Mouse (Mus musculus): ENCODE measurements around the gene Ppp1r1b.

Gene Ppp1r1b

DNA sequence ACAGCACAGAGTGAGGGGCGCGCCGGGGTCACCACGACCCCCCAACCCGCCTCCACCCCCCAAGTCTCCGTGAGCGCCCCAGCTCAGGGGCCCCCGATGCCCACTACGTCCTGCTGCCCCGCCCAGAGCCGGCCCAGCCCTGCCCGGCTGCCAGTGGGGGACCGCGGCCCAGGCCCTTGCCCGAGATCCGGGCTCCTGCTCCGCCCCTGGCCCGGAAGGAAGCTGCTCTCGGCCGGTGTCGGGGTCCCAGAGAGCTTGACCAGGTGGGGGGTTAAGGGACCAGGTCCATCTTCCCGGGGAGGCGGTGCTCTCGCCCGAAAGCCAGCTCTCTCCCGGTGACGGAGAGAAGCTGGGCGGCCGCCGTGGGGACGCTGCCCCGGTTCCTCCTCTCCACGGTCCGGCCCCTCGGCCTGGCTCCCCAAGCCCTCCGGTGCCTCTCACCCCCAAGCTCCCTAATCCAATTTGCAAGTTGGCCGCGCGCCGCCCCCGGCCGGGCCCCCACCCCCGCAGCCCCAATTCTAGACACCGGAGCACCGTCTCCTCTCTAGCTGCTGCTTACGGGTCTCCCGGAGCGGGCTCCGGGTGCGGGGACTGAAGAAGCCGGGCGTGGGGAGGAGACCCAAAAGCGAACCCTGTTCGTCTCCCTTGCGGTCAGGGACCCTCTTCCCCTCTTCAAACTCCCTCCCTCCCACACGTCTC, 19.7 kb upstream of the Ppp1r1b start:
- no peak for DNase-seq (ENCODE audit: low read depth)

DNA sequence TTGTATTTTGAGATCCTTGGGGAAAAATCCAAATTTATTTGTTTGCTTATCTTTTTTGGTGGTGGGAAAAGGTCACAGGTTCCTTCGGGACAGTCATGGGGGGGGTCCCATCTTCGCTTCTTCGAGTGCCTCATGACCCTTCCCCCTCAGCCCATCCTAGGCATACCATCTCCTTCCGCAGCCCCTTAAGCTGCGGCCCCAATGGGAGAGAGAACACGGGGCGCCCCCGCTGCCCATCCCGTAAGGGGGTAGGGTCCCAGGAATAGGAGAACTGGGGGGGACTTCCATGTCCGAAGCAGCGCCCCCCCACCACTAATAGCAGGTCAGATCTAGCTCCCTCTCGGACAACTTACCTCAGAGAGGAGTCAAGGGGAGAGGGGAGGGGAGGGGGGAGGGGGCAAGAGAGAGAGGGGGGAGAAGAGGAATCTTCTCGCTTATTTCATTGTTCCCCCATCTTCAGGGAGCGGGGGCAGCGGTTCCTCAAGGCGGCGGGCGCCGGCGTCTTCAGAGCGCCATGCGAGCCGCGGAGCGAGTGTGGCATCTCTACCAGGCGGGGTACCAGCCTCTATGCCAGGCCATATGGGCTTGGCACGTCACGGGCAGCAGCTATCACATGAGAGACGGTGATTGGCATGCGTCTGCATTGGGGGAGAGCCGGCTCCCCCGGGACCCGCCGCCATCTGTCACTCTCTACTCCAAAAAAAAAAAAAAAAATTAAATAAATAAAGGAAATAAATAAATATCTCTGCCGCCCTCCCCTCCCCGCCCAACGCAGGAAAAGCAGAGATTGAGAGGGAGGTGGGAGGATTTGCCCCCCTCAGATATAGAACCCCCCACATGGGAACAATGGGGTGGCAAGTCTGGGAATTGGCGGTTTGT, 18.9 kb upstream of the Ppp1r1b start, which contains the start of gene Neurod2:
TSS of gene Neurod2 (minus strand) at position 568 of the 879 bp plus-strand sequence.
- DNase-seq (ENCODE audit: low read depth) = no peak

DNA sequence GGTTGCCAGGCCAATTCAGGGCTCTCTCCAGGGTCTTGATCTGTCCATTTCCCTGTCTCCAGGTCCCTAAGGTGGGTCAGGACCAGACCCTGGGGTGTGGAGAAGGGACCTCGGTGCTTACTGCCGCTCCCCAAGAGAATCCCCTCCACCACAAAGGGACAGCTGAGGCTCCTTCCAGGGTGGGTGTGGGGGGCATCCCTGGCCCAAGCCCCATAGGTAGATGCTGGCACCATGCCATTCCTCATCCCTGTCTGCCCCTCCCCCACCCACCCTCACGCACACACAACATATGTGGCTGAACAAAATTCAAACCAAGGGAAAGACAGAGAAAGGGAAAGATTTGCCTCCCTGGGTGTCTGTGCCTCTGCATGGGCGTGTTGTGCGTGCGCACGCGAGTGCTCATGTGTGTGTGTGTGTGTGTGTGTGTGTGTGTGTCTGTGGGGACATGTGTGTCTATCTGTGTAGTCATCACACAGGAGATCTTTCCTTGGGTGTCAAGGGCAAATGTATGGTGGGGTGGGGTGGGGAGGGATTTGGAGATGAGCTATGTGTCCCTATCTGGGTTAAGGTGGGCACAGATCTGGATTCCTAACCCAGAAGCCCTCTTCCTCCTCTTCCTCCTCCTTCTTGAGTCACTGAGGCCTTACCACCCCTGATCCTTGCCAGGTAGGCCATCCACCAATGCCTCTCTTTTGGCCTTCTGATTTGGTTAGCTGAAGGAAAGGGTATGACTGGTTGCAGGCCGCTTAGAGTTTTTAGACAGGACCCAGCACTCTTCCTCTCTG, 18.1 kb upstream of the Ppp1r1b start:
- no peak for DNase-seq (ENCODE audit: low read depth)

DNA sequence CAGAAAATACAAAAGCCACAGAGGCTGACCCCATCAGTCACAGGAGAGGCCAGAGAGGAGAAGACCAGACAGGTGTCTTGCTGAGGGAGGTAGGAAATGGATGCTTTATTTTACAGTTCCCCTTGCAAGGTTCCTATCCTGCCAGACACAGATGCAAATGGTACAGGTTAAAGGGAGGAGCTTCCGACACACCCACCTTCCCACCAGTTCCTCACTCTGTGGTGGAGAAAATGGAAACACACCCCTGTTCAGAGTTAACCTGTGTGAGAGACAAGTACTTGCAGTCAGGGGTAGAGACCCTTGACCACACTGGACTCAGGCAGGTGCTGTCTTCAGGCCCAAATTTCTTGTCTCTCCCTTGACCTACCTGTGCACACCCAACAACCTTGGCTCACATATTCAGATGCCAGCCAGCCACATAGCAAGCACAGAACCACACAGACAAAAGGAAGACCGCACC, 17.4 kb upstream of the Ppp1r1b start:
- no peak for DNase-seq (ENCODE audit: low read depth)

DNA sequence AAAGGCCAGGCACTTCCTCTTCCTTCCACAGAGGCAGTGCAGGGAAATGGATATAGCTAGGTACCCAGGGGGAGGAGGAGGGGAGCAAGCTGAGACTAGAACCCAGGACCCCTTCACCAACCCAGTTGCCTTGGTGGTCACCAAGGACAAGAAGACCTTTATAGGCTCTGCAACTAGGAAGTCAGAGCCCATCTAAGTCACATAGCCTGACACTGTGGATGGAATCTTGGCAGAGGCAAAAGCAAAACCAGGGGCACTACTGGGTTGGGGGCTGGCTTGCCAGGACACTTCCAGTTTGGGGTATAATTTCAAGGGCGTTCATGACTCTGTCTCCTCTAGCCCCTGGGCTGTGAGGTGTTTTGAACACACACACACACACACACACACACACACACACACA, 16.8 kb upstream of the Ppp1r1b start:
- DNase-seq (ENCODE audit: low read depth) = no peak

DNA sequence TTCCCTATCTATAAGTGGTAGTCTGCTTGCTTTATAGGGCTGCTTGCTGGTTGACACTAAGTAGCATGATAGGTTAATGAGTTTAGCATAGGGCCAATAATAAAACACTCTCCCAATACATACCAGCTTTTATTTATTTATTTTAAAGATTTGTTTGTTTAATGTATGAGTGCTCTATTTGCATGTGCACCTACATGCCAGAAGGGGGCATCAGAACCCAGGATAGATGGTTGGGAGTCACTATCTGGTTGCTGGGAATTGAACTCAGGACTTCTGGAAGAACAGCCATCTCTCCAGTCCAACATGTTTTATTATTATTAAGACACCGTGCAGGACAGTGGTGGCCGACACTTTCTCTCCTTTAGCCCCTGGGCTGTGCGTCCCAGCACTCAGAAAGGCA, 16.0 kb upstream of the Ppp1r1b start:
- no peak for DNase-seq (ENCODE audit: low read depth)

DNA sequence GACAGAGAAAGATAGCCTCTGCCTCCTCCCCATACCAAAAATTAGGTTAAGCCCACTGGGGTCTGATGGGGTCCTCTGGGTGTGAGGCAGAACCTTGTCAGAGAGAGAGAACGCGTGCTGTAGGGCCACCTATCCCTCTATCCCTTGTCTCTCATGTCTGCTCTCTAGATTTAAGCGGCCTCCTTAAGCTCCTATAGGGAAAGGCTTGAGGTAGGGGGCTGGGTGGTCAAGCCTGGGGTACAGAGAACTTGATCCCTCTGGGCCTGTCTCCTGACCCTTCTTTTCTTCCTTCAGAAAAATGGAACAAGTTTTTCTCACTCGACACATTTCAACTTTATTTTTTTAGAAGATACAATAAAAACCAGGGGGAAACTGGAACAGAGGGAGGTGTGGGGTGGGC, 15.4 kb upstream of the Ppp1r1b start:
- no peak for DNase-seq (ENCODE audit: low read depth)

DNA sequence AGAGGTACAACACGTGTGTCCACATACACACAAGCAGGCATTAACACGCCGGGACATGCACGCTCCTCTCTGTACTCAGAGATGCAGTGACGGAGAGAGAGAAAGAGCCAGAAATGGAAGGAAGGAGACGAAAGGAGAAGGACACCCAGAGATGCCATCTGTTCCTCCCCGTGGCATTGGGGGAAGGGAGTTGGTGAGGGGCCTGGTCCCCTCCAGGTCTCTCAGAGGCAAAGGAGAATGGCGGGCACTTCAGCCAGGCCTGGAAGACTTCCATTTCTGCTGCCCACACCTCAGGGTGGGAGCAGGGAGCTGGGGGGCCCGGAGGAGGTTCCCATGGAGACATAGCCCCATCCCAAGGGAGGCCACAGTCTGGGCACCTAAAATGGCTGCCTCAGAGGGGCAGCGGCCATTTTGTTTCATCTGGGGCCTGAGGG, 14.9 kb upstream of the Ppp1r1b start:
- no peak for DNase-seq (ENCODE audit: low read depth)

DNA sequence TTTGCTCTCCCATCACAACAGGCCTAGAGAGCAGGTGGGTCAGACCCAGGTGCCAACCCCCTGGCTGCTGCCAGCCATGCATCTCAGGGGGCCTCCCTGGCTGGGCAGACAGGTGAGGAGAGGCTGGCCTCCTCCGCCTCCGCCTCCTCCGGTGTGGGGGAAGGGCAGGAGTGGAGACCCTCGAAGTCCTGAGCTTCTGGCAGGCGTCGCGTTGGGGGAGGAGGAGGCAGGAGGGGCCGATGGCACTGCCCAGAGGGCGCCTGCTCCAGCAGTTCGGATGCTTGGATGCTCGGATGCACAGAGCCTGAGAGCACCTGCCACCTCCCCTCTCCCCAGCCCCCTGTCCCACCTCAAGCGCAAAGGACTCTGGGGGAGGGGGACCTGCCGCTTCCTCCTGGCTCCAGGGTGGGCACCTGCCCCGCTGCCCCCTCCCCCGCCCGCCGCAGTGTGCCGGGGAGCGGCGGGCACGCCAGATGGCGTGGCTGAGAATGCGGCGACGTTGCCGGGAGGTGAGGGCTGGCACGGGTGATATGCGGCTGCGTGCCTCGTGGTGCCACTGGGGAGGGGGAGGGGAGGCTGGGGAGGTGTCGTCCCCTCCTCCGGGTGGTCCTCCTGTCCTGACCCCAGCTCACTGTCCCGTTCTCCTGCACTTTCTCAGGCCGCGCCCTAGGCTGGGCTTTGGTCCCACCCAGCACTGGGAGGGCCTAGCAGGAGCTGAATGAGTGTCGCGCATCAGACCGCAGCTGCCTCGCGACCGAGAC, 14.0 kb upstream of the Ppp1r1b start:
- no peak for DNase-seq (ENCODE audit: low read depth)

DNA sequence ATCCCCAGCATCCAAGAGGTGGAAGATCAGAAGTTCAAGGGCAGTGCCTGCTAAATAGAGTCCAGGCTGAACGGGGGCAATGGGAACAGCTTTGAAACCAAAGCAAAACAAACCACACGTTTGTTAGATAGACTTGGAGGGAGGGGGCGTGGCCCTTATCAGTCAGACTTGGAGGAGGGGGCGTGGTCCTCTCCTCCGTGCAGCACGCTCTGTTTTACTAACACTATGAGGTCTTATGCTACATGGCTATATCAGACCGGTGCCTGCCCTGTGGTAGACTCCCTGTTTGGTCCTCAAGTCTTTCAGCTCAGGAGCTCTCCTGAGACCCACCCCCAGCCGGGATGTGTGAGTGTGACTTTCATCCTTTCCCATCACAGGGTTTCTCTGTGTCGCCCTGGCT, 13.0 kb upstream of the Ppp1r1b start:
- no peak for DNase-seq (ENCODE audit: low read depth)

DNA sequence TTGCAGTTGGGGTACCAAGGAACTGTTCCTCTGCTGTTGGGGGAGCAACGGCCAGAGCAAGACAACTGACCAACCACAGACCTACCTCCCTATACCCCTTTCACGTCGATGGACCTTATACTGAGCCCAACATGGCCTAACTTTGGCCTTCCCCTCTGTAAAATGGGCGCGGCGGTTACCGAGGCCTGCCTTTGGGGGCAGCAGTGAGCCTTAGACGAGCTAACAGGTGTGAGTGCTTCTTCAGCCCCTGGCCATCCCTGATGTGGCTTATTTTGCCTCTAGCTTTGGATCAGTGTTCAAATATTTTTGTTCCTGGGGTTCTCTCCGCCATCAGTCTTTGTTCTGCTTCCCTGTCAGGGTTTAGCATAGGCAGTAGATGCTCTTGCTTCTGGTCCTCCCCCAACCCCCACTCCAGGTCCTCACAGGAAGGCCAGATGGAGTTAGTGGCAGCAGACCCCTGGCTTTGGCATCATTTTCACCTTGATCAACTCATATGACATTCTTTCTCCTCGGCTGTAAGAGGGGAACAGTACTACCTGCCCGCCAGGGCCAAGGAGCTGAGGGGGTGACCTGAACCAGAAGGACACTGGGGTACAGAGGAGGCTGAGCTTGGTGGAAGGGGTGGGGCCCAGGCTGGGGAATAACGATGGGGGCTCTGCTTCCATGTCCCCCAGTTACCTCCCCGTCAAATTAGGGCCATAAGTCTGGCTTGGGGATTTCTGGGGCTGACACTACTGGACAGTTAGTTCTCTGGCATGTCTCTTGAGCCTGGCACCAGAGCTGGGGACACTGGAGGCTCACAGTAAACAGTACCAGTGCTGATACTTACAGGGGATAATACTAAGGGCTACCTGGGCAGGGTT, 11.7 kb upstream of the Ppp1r1b start:
- no peak for DNase-seq (ENCODE audit: low read depth)

DNA sequence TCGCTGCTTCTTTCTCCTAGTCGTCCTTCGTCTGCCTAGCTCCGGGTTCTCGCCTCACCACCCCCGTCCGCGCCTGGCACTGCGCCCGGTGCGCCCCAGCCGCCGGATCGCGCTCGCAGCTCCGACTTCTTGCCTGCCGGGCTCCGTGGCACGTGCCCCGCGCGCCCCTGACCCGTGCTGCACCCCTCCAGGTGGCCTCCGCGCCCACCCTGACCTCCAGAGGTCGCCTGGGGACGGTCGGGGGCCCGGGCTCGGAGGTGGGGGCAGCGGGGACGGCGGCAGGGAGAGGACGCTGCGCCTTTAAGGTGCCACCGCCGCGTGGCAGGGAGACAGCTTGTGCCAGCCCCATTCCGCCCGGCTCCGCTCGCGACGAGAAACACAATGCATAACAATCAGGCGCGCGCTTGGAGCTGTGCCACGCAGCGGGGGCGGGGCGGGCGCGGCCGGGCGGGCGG, 9.7 kb upstream of the Ppp1r1b start:
- DNase-seq (ENCODE audit: low read depth) = no peak

DNA sequence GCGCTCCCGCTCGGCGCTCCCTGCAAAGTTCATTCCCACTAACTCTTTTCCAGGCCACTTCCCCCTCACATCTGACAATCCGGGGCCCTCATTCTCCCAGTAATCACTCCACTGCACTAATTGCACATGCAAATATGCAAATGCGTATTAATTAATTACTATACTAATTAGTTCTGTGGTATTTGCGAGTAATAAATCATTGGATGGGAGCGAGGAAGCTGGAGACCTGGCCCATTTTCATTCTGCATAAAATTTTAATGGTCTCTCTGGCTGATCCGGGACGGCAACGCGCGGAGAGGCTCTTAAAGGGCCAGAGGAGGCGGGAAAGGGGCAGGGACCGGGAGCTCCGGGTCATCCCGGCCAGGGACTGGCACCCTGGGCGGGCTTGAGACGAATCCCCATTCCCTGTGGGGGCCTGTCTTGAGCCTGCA, 9.1 kb upstream of the Ppp1r1b start:
- no peak for DNase-seq (ENCODE audit: low read depth)

DNA sequence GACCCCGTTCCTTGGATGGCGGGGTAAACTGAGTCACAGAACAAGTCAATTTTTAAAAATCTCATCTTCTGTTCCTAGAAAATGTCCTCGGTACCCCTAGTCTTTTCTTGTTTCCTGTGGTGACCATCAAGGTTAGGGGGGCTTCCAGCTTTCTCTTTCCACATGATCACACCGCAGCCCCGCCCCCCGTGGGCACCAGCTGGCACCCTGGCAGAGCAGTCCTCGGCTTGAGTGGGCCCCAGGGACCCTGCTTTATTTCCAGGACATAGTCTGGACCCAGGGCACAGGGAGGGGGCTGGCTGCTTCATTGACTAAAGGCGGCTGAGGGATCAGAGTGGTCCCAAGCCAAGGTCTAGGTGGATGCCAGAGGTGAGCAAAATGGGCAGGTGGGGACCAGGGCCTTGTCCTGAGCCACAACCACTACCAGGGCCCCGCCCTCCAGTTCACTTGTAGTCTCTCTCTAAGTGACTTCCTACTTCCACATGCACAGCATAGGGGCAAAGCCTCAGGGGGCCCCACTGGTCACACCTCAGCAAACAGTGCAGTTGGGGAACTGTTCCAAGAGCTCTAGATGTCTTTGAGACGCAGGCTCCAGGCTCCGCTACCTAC, 8.4 kb upstream of the Ppp1r1b start:
- no peak for DNase-seq (ENCODE audit: low read depth)

DNA sequence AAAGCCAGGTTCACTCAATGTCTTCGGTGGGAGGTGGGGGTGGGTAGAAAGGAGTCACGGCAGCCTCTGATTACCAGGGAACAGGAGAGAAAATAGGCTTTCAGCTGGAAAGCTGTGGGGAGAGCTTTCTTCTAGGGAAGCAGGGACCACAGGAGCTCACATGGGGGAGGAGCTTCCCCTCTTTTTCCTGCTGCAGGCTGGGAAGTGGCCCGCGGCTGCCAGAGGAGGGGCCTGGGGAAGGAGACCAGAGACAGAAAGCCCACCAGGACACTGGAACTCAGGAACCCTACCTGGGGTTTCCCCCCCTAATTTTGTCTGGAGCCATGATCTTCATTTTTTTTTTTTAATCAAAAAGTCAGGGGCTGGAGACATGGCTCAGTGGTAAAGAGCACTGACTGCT, 7.6 kb upstream of the Ppp1r1b start:
- no peak for DNase-seq (ENCODE audit: low read depth)

DNA sequence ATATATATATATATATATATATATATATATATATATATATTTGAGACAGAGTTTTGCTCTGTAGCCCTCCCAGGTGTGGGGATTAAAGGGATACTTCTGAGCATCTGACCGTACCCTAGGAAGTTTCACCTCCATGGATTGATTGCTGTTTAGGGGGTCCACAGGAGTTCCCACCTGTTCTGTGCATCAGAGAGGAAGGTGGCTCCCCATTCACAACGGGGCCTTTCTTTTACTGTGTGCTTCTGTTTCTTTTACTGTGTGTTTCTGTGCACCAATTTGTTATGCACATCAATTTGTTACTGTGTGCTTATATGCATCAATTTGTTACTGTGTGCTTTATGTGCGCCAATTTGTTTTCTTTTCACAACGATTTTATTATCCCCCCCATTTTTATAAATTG, 7.0 kb upstream of the Ppp1r1b start:
- DNase-seq (ENCODE audit: low read depth) = no peak

DNA sequence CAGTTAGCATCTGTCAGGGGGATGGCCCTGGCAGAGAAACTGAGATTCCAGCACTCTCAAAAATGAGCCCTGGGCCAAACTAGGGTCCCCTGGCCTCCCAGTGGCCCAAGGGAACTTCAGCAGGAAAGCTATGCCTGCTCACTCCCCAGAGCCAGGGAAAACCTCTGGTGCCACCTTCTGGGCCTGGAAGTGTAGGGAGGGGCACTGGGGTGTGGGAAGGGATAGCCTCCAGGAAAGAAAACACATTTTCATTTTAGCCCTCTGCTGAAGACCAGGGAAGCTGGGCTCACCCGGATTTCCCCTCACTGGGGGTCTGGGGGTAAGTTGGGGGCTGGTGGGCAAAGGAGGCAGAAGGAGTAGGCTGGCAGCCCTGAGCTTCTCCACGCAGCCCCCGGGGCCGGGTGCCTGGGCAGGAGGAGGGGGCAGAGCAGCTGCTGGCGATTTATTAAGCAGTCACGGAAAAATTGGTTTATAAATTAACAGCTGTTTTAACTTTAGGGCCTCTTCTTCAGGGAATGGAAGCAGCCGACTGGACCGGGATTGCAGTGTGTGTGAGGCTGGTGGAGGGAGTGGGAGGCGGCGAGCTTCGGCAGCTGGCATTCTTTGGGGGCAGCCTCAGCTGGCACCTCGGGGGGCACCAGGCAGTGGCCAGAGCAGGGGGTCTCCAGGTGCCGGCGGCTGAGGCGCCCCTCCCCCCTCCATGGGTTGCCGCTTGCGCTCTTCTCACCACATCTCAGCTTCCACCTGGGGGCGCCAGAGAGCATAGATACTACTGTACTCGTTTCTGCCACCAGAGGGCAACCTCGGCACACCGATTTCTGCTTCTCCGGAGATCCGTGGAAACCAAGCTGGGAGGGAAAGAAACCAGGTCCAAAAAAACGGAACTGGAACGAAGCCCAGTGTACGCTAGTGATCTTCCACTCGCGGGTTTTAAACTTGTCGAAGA, 5.9 kb upstream of the Ppp1r1b start:
- DNase-seq (ENCODE audit: low read depth) = peak; percentile 82

DNA sequence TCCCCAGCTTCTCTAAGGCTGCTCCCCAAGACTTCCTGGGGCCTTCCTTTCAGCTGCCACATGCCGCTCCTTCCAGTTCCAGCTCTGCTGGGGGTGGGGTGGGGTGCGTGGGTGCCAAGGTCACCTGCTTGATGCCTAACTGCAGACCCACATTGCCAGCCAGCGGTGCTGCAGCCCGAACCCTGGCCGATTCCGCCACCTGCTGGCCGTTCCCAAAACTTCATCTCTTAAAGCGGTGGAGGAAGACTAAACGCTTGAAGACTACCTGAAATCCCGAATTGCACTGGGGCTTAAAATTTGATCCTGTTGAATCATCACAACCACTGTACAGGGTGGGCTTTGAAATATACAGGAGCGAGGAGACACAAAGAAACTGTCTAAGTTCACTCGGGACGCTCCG, 3.0 kb upstream of the Ppp1r1b start:
- no peak for DNase-seq (ENCODE audit: low read depth)

DNA sequence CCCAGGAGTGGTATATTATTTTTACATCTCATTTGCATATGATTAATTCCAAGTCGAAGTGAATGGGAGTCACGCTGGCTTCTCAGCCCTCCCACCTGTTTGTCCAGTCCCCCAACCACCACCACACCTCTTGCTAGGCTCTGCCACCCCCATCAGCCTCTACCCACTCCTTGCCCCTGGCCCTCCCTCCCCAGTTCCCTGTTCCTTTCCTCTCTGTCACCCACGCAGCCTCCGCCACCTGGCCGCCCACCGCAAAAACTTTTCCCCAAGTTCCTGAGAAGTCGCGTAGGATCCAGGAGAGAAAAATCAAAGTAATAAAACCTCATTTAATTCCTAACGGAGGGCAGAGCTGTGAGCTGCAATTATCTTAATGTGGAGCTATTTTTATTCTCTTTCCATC, 2.0 kb upstream of the Ppp1r1b start:
- DNase-seq (ENCODE audit: low read depth) = no peak
